Mouse (Mus musculus): ENCODE data around the gene Hpdl.

The Hpdl gene

GRCm38 (mm10) chr4:116799901-116800300, 21.6 kb downstream of the Hpdl start:
- DNase-seq (ENCODE audit: low read depth): no peak

- DNase-seq (ENCODE audit: low read depth): no peak
Observed at GRCm38 (mm10) chr4:116796442-116797110, 24.9 kb downstream of the Hpdl start.

GRCm38 (mm10) chr4:116794273-116794672, 27.2 kb downstream of the Hpdl start:
- DNase-seq (ENCODE audit: low read depth): no peak

GRCm38 (mm10) chr4:116792453-116792852, 29.1 kb downstream of the Hpdl start:
- DNase-seq (ENCODE audit: low read depth): no peak

GRCm38 (mm10) chr4:116788956-116789355, 32.6 kb downstream of the Hpdl start:
- peak; percentile 79 for DNase-seq (ENCODE audit: low read depth)

GRCm38 (mm10) chr4:116787985-116788760, 33.3 kb downstream of the Hpdl start:
- DNase-seq (ENCODE audit: low read depth): no peak

GRCm38 (mm10) chr4:116786587-116786986, 34.9 kb downstream of the Hpdl start:
- DNase-seq (ENCODE audit: low read depth): no peak

GRCm38 (mm10) chr4:116782171-116782570, 39.3 kb downstream of the Hpdl start:
- DNase-seq (ENCODE audit: low read depth): no peak

GRCm38 (mm10) chr4:116781366-116781765, 40.1 kb downstream of the Hpdl start:
- DNase-seq (ENCODE audit: low read depth): no peak

GRCm38 (mm10) chr4:116780541-116780940, 41.0 kb downstream of the Hpdl start:
- DNase-seq (ENCODE audit: low read depth): no peak

GRCm38 (mm10) chr4:116777079-116777478, 44.4 kb downstream of the Hpdl start:
- no peak for DNase-seq (ENCODE audit: low read depth)

GRCm38 (mm10) chr4:116776391-116776790, 45.1 kb downstream of the Hpdl start:
- no peak for DNase-seq (ENCODE audit: low read depth)

Measured in c-Kit-positive CD71-positive TER-119-negative erythroid progenitor cells, embryonic 14.5 days (primary cell).